Mouse (Mus musculus) effector memory CD4-positive, alpha-beta T cell, adult 7 months (primary cell): ENCODE data around the gene Anxa2. TPM values are rescaled to one million over a fixed set of nuclear protein-coding genes. Genes with fewer than 3 reads are reported as not detected.

Experiments used
- polyA plus RNA-seq: library from polyadenylated mRNA; unstranded; fragments of 100-300 nt; shearing (Covaris generic); gene quantifications from one replicate; pipeline ENCODE4 v1.2.1, GENCODE M21; 2017

The Anxa2 gene
- 165 TPM for polyA plus RNA-seq

GRCm38 (mm10) chr9:69453066-69453900 lies at the start of gene Anxa2:
Gene Anxa2, plus strand, starts transcription at chr9:69453620.

Other genes with a start within 250 kb of the Anxa2 start
- gene Ice2, start 55.7 kb upstream of the Anxa2 start, polyA plus RNA-seq: 12.7 TPM